Mouse (Mus musculus) erythroblast, embryonic 14.5 days (primary cell): Measurements from ENCODE around the gene Zbtb2.

Experiments used
- GATA1 ChIP-seq: IDR thresholded peaks from 2 replicates; pipeline ENCODE4 v1.6.1; 2012; ENCODE audit warnings: low read length, inconsistent platforms, mixed read lengths
- TAL1 ChIP-seq: IDR thresholded peaks from 3 replicates; pipeline ENCODE4 v1.6.1; 2012; ENCODE audit warnings: low read length, inconsistent platforms, mixed read lengths

- TF ChIP-seq GATA1 (no peak), TAL1 (no peak)
Observed at GRCm38 (mm10) chr10:4376461-4376860, 11.4 kb downstream of the Zbtb2 start.
